Mouse (Mus musculus) thymus, adult 2 months (tissue): ENCODE measurements at regions not wholly inside any gene's neighbourhood (a gene's known extent, or its start where the extent isn't known, plus 50 kb on each side); places are given as distances from the start of the nearest gene placed in this dataset.

Experiments
- DNase-seq: peaks from one replicate; pipeline ENCODE4 v3.0.0; 2021
- H3K27ac ChIP-seq: fragments of 200-500 bp; 2 replicates; pipeline ENCODE4 v1.5.1; 2012; ENCODE audit warnings: low read length, control low read depth; ENCODE audit not compliant: control insufficient read depth, insufficient read depth
- H3K27me3 ChIP-seq: fragments of 200-500 bp; 2 replicates; pipeline ENCODE4 v1.6.1; 2012; ENCODE audit warnings: mild to moderate bottlenecking, low read length, moderate library complexity, mixed read lengths; ENCODE audit not compliant: control insufficient read depth, insufficient read depth
- H3K36me3 ChIP-seq: fragments of 200-500 bp; 2 replicates; pipeline ENCODE4 v1.6.1; 2012; ENCODE audit warnings: mild to moderate bottlenecking, low read length, moderate library complexity; ENCODE audit not compliant: control insufficient read depth, insufficient read depth
- H3K4me1 ChIP-seq: fragments of 200-500 bp; replicated peaks from 2 replicates; pipeline ENCODE4 v1.6.1; 2012; ENCODE audit warnings: low read length; ENCODE audit not compliant: control insufficient read depth, insufficient read depth
- H3K4me3 ChIP-seq: fragments of 200-500 bp; 2 replicates; pipeline ENCODE4 v1.5.1; 2012; ENCODE audit warnings: mild to moderate bottlenecking, low read length, control low read depth, moderate library complexity; ENCODE audit not compliant: control insufficient read depth, insufficient read depth
- CTCF ChIP-seq: fragments of 200-500 bp; IDR thresholded peaks from 2 replicates; pipeline ENCODE4 v1.5.1; 2012; ENCODE audit warnings: mild to moderate bottlenecking, control low read depth, low read length, moderate library complexity, borderline replicate concordance; ENCODE audit not compliant: control insufficient read depth, poor library complexity, insufficient read depth; ENCODE audit errors: extremely low read depth
- POLR2A ChIP-seq: fragments of 200-500 bp; IDR thresholded peaks from 2 replicates; pipeline ENCODE4 v1.6.1; 2012; ENCODE audit warnings: mild to moderate bottlenecking, low read length, control low read depth, moderate library complexity; ENCODE audit not compliant: control insufficient read depth, poor library complexity, insufficient read depth; ENCODE audit errors: extremely low read depth
- WGBS: fragments of 180-500 bp; shearing (Covaris S2); methylation state at CpG from one replicate; pipeline ENCODE4 v1.1.7; 2018; 5-methylcytosine and 5-hydroxymethylcytosine counted together

DNA sequence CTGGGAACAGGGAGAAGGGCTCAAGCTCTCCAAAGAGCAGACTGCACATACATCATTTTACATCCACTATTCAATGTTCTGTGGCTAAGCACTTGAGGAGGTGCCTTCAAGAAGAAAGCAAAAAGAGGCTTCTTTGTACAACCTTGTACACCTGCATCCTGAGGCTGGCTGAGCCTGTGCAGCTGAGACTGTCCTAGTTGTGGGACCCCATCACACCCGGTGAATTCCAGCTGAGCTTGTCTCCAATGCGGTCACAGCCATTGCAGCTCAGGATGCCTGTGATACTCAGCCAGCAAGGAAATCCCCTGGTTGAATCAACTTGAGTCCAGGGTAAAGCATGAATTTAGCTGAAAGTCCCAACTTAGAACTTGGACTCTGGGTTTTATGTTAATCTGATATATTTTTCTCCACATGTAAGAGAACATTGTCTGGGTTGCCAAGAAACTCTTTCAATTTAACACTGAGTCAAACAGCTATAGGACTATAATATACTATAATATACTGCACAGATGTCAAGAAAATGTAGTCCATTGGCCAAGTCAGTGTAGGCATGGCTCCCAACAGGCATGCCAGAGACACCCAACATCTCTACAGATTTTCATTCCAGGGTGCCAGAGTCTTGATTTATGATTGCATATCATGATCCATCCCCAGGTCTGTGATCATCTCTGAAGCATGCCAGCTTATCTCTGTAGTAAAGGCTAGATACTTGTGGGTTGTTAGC is 599.2 kb downstream of the Pard3 start:
- WGBS = 56% methylated on average over 2 of the region's 2 CpGs
- peak; percentile 28 for DNase-seq
- no peaks in the 10 kb centered on the region for H3K27me3 ChIP-seq
- no peak overlapping the region for H3K4me3 ChIP-seq
- no peak overlapping the region; the same call in 1 of the 2 replicates for H3K27ac ChIP-seq
- no peak for TF ChIP-seq CTCF
- TF ChIP-seq POLR2A = no peak
- H3K36me3 ChIP-seq = no peaks in the 10 kb centered on the region
- H3K4me1 ChIP-seq = peaks cover 6% of the 10 kb centered on the region; the same call in 1 of the 2 replicates

- no peak for DNase-seq
- H3K27ac ChIP-seq = no peak overlapping the region
Measured at GRCm38 (mm10) chr8:127666606-127667005, 602.9 kb downstream of the Pard3 start.

DNA sequence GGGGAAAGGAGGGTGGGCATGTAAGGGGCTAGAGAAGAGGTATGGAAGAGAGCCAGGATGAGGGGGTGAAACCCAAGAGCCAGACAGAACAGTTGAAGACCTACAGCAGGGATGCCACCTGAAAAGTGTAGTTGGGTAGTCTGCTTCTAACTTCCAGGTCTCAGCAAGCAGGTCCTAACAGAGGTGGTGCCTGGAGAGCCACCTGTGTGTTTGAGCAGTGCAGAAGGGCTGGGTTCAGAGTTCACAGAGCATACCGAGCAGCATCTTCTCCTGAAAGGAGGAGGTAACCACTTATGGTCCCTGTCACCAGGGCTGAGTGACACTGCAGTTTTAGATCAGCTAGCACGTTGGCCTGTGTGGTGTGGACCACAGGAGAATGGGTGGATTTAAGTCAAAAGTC is 605.3 kb downstream of the Pard3 start:
- no peak for DNase-seq
- H3K4me1 ChIP-seq = no peaks in the 10 kb centered on the region
- no peak overlapping the region for H3K4me3 ChIP-seq
- H3K27me3 ChIP-seq = no peaks in the 10 kb centered on the region
- no peaks in the 10 kb centered on the region for H3K36me3 ChIP-seq
- no peak for TF ChIP-seq CTCF
- TF ChIP-seq POLR2A = no peak
- WGBS = 25% methylated on average over 2 of the region's 2 CpGs
- no peak overlapping the region for H3K27ac ChIP-seq

More at GRCm38 (mm10) chr8:127666606-127667005, 602.9 kb downstream of the Pard3 start:
- no peak overlapping the region for H3K4me3 ChIP-seq
- no peak for TF ChIP-seq POLR2A
- TF ChIP-seq CTCF = no peak
- H3K4me1 ChIP-seq = peaks cover 6% of the 10 kb centered on the region; the same call in 1 of the 2 replicates
- WGBS = 77% methylated on average over 2 of the region's 2 CpGs
- H3K36me3 ChIP-seq = no peaks in the 10 kb centered on the region
- H3K27me3 ChIP-seq = no peaks in the 10 kb centered on the region

- no peak overlapping the region for H3K4me3 ChIP-seq
- TF ChIP-seq CTCF = no peak
- TF ChIP-seq POLR2A = no peak
- H3K27ac ChIP-seq = no peak overlapping the region
- 100% methylated on average over 1 of the region's 1 CpGs for WGBS
- no peak for DNase-seq
- H3K27me3 ChIP-seq = no peaks in the 10 kb centered on the region
- H3K36me3 ChIP-seq = no peaks in the 10 kb centered on the region
- no peaks in the 10 kb centered on the region for H3K4me1 ChIP-seq
Measured at GRCm38 (mm10) chr8:127674063-127674462, 610.4 kb downstream of the Pard3 start.

DNA sequence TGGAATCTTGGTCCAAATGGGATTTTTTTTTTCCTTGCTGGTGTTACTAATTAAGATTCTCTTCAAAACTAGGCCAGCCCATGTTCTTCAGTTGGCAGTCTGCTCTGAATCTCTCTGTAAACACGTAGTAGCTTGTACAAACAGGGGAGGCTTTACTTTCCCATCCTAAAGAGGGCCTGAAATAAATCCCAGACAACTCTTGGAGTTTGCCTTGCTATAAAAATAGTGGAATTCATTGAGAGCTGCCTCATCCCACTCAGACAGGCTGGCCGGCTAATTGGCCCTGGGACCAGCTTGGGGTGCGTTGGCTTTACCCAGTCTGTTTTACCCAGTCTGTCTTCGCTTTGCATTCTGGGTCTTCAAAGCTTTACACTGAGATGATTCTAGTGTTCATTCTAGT is 611.7 kb downstream of the Pard3 start:
- Histone ChIP-seq H3K27me3 (no peaks in the 10 kb centered on the region), H3K27ac (no peak overlapping the region), H3K36me3 (no peaks in the 10 kb centered on the region), H3K4me1 (no peaks in the 10 kb centered on the region), H3K4me3 (no peak overlapping the region)
- WGBS = 98% methylated on average over 4 of the region's 4 CpGs
- DNase-seq = no peak
- TF ChIP-seq CTCF = no peak
- no peak for TF ChIP-seq POLR2A

DNA sequence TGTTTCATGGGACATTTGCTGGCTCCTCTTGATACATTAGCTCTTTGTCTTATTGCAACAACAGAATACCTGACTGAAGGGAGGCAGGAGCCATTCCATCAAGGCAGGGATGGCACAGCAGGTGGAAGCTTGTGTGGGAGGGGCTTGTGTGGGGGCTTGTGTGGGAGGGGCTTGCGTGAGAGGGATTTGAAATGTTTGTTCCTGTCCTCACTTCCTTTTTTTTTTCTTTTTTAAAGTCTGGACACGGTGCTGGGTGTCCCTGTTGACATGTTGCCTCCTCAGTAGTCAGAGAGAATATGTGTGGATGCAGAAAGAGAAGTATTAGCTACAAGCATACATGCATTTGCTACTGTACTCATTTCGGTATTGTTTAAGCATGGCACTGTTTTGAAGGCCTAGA is 616.5 kb downstream of the Pard3 start:
- Histone ChIP-seq H3K4me1 (no peaks in the 10 kb centered on the region), H3K27ac (no peak overlapping the region), H3K36me3 (no peaks in the 10 kb centered on the region), H3K4me3 (no peak overlapping the region), H3K27me3 (no peaks in the 10 kb centered on the region)
- 53% methylated on average over 3 of the region's 3 CpGs for WGBS
- TF ChIP-seq CTCF = no peak
- TF ChIP-seq POLR2A = no peak
- DNase-seq = no peak

DNA sequence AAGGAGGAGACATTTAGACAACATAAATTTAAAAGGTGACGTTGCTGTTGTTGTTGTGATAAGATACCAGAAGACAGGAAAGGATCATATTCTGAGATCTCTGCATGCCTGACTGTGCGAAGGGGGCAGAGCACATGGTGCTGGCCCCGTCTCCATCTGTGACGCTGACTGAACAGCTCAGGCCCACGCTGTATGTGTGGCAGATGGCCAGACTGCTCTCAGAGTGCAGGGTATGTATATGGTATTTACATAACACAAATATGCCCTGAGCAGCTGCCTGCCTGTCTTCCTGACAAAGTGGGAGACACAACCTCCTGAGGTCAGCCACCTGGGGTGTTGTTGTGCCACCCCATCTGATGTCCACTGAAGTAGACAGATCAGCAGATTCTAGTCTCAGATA is 620.5 kb downstream of the Pard3 start:
- Histone ChIP-seq H3K4me1 (no peaks in the 10 kb centered on the region), H3K4me3 (no peak overlapping the region), H3K27me3 (no peaks in the 10 kb centered on the region), H3K27ac (no peak overlapping the region), H3K36me3 (no peaks in the 10 kb centered on the region)
- 96% methylated on average over 5 of the region's 5 CpGs for WGBS
- TF ChIP-seq POLR2A (no peak), CTCF (no peak)
- DNase-seq = no peak
